Mouse (Mus musculus) CH12F3 (cell line): ENCODE measurements around the gene Epor.

Experiments used
- in situ Hi-C: fragments of 300-500 bp; cut with MboI; formaldehyde crosslinking; loops from 2 replicates; pipeline ENCODE4 v1.14.3; 2020; ENCODE audit warnings: low sequenced_read_pairs

The Epor gene

GRCm38 (mm10) chr9:21909474-21910223 is 53.7 kb downstream of the Epor start:
- in situ Hi-C loops, result no loop called here
